Comparison of ENCODE assay signal across 8 mouse cellular contexts in genomic region chr5:114690633-114691567, GRCm38 (mm10). TPM values are rescaled to one million over a fixed set of nuclear protein-coding genes. Genes with fewer than 3 reads are reported as not detected.
A peak's percentile ranks its signal among the peaks of the same experiment; 100 is the strongest.
DNase-seq lines count a peak whose midpoint lies in the region; ATAC-seq and TF ChIP-seq lines count a peak whose summit lies in the region.

TSS of gene Gltp (minus strand) at chr5:114690984.

- WGBS in forebrain, embryonic 16.5 days = 6% methylated on average over 72 of the region's 75 CpGs
- WGBS in lung, embryonic 14.5 days = 4% methylated on average over 75 of the region's 75 CpGs
- 4% methylated on average over 75 of the region's 75 CpGs for WGBS in olfactory bulb, adult 2 months
- 8% methylated on average over 75 of the region's 75 CpGs for WGBS in thymus, adult 2 months

- DNase-seq in ES-CJ7 (ENCODE audit: low read depth, low spot score) = peak; percentile 92
- DNase-seq in cerebellum, adult 11-12 months = peak; percentile 95
- peak; percentile 90 to 91 for DNase-seq in heart, postnatal 36 days
- peak; percentile 91 to 94 for DNase-seq in layer of hippocampus, adult 2 months (ENCODE audit: low spot score in 2 of 2)
- DNase-seq in lung, embryonic 14.5 days = peak; percentile 97
- peak; percentile 96 for DNase-seq in thymus, adult 2 months

- peak; percentile 59 for TF ChIP-seq POLR2A in olfactory bulb, adult 2 months (IDR thresholded peaks at IDR 0.05; ENCODE audit: insufficient read depth, low read depth, low read length)
- TF ChIP-seq POLR2A in thymus, adult 2 months (IDR thresholded peaks at IDR 0.05; ENCODE audit: control insufficient read depth, extremely low read depth, insufficient read depth, low read length, poor library complexity) = peak; percentile 84

- H3K9me3 ChIP-seq in forebrain, embryonic 16.5 days (ENCODE audit: control insufficient read depth, low read length) = no peaks in the 10 kb centered on the region
- no peaks in the 10 kb centered on the region for H3K9me3 ChIP-seq in lung, embryonic 14.5 days (ENCODE audit: low read depth, low read length)

- H3K36me3 ChIP-seq in forebrain, embryonic 16.5 days (ENCODE audit: control insufficient read depth, insufficient read depth) = no peaks in the 10 kb centered on the region
- no peaks in the 10 kb centered on the region for H3K36me3 ChIP-seq in lung, embryonic 14.5 days (ENCODE audit: insufficient read depth)
- no peaks in the 10 kb centered on the region for H3K36me3 ChIP-seq in thymus, adult 2 months (ENCODE audit: control insufficient read depth, insufficient read depth, low read length)

- intact Hi-C loops in heart, postnatal 36 days (cut with DNase I) = loop anchor here (2.0 kb wide), 1 partner anchor 22 kb away; no protein-coding TSS in a partner anchor

- peaks cover 19% of the 10 kb centered on the region for H3K27me3 ChIP-seq in forebrain, embryonic 16.5 days (replicated peaks; ENCODE audit: control insufficient read depth, insufficient read depth, low read length)
- no peaks in the 10 kb centered on the region for H3K27me3 ChIP-seq in lung, embryonic 14.5 days (ENCODE audit: insufficient read depth, low read length)
- no peaks in the 10 kb centered on the region for H3K27me3 ChIP-seq in thymus, adult 2 months (ENCODE audit: control insufficient read depth, insufficient read depth, low read length)

- H3K4me2 ChIP-seq in forebrain, embryonic 16.5 days (ENCODE audit: low read length) = peak within 1 kb of the TSS; percentile 92
- H3K4me2 ChIP-seq in lung, embryonic 14.5 days = peak within 1 kb of the TSS; percentile 95

- H3K4me3 ChIP-seq in forebrain, embryonic 16.5 days (replicated peaks; ENCODE audit: low read length) = peak within 1 kb of the TSS; percentile 77
- peak within 1 kb of the TSS; percentile 85 for H3K4me3 ChIP-seq in layer of hippocampus, adult 2 months
- peak within 1 kb of the TSS; percentile 69 for H3K4me3 ChIP-seq in lung, embryonic 14.5 days (ENCODE audit: low read depth, low read length)
- H3K4me3 ChIP-seq in olfactory bulb, adult 2 months (ENCODE audit: insufficient read depth, low read depth, low read length) = peak within 1 kb of the TSS; percentile 83
- H3K4me3 ChIP-seq in thymus, adult 2 months (ENCODE audit: control insufficient read depth, insufficient read depth, low read length) = peak within 1 kb of the TSS; percentile 91

- peak within 1 kb of the TSS; percentile 86 for H3K9ac ChIP-seq in forebrain, embryonic 16.5 days (replicated peaks; ENCODE audit: low read depth, low read length)
- peak within 1 kb of the TSS; percentile 69 for H3K9ac ChIP-seq in lung, embryonic 14.5 days

- no peak within 1 kb of the TSS for H3K27ac ChIP-seq in forebrain, embryonic 16.5 days (ENCODE audit: low read length)
- peak within 1 kb of the TSS; percentile 94 for H3K27ac ChIP-seq in layer of hippocampus, adult 2 months
- H3K27ac ChIP-seq in lung, embryonic 14.5 days (ENCODE audit: low read depth) = 0 out of 2 replicates have a peak within 1 kb of the TSS, but pooled peaks have one; percentile 50
- peak within 1 kb of the TSS; percentile 48; the same call in 1 of the 2 replicates for H3K27ac ChIP-seq in olfactory bulb, adult 2 months (ENCODE audit: insufficient read depth, low read depth, low read length)
- peak within 1 kb of the TSS; percentile 21; the same call in 1 of the 2 replicates for H3K27ac ChIP-seq in thymus, adult 2 months (ENCODE audit: control insufficient read depth, insufficient read depth, low read length)

- ATAC-seq in forebrain, embryonic 16.5 days = peak; percentile 99
- peak; percentile 96 for ATAC-seq in lung, embryonic 14.5 days (ENCODE audit: insufficient read depth)

- H3K4me1 ChIP-seq in forebrain, embryonic 16.5 days (replicated peaks; ENCODE audit: control insufficient read depth, insufficient read depth, low read length) = peaks cover 19% of the 10 kb centered on the region
- peaks cover 5% of the 10 kb centered on the region; the same call in 1 of the 2 replicates for H3K4me1 ChIP-seq in lung, embryonic 14.5 days (ENCODE audit: insufficient read depth)
- peaks cover 25% of the 10 kb centered on the region for H3K4me1 ChIP-seq in olfactory bulb, adult 2 months (ENCODE audit: control insufficient read depth, insufficient read depth, low read length)
- peaks cover 26% of the 10 kb centered on the region for H3K4me1 ChIP-seq in thymus, adult 2 months (replicated peaks; ENCODE audit: control insufficient read depth, insufficient read depth, low read length)

- TF ChIP-seq CTCF in layer of hippocampus, adult 2 months (conservative IDR thresholded peaks at IDR 0.05) = peak; percentile 64
- TF ChIP-seq CTCF in lung, embryonic 14.5 days (IDR thresholded peaks at IDR 0.05; ENCODE audit: low read depth) = 0 out of 2 replicates have a peak, but pooled peaks have one; percentile 0
- TF ChIP-seq CTCF in olfactory bulb, adult 2 months (IDR thresholded peaks at IDR 0.05; ENCODE audit: insufficient read depth, low read depth, low read length) = peak; percentile 9; the same call in 1 of the 2 replicates
- TF ChIP-seq CTCF in thymus, adult 2 months (IDR thresholded peaks at IDR 0.05; ENCODE audit: borderline replicate concordance, control insufficient read depth, extremely low read depth, insufficient read depth, low read length, poor library complexity) = peak; percentile 68; the same call in 1 of the 2 replicates

RNA-seq across cellular contexts. Expression of gene Gltp, which starts in this region (rescaled TPM):
- polyA plus RNA-seq in forebrain, embryonic 16.5 days (2015; fragmentation: Nextera tagmentation; extraction: Ambion mirVana) = 30.8 and 32.9 TPM in 2 replicates
- 10 to 100 TPM; 16.0 to 17.2 TPM for total RNA-seq in heart, postnatal 36 days (2021)
- total RNA-seq in layer of hippocampus, adult 2 months (2021) = 10 to 100 TPM; 23.6 to 27.3 TPM
- 71.1 and 74.8 TPM in 2 replicates for polyA plus RNA-seq in lung, embryonic 14.5 days (2014; fragmentation: Nextera tagmentation; extraction: Ambion mirVana)
- polyA plus RNA-seq in olfactory bulb, adult 2 months (2012; ENCODE audit: insufficient read depth, insufficient read length, low replicate concordance, missing spikeins) = not detected in 2 replicates
- 237 and 275 TPM in 2 replicates for polyA plus RNA-seq in thymus, adult 2 months (2012; rRNA removed)

Comparison
In these comparisons a context has a peak if more than half of its experiments do, and no peak if none do; other contexts are left out.
1. CTCF ChIP-seq: peak in every context shown above with its lines; median percentile 68 in thymus, adult 2 months; 64 in layer of hippocampus, adult 2 months; 9 in olfactory bulb, adult 2 months; 0 in lung, embryonic 14.5 days.